Mouse (Mus musculus): ENCODE measurements around the gene Cdk10. TPM values are rescaled to one million over a fixed set of nuclear protein-coding genes. Genes with fewer than 3 reads are reported as not detected.
"Not testable (repeated sequence)": the region's sequence is repeated elsewhere in the genome, so short reads cannot be mapped to it uniquely, and the experiment has no call there.

Gene Cdk10
- total RNA-seq, 2 experiments from 2014 or later: 10.1 to 12.0 TPM

DNA sequence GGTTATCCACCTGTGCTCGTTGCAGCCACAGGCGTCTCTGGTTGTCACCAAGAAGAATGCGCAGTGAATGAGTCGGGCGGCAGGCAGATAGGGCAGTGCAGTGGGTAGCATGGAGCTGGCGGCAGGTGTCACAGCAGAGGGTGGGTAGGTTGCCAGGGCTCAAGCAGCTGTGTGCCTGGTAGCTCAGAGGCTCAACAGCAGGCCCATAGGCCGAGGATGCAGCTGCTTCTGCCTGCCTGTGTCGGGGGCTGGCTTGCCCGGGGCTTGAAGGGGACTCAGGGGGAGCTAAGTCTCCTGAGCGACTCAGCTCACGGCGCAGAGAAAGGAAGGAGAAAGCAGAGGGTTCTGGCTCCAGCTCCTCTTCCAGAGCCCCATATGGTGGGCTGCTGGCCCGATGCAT is 8.7 kb downstream of the Cdk10 start:
- no peak for DNase-seq

DNA sequence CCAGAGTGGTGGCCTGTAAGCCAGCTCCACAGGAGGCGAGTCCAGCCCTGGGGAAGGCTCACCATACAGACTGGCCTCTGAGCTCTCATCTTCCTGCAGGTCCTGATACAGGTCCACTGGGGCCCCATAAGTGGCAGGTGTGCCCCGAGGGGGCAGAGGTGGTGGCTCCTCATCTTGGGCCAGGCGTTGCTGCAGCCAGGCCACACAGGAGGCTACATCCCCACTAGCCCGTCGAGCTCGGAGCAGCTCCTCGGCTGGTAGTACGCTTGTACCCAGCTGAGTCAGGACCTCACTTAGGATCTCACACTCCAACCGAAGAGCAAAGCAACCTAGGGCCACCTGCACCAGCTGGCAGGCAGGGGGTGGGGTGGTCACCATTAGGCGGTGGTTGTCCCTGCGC is 9.1 kb downstream of the Cdk10 start:
- DNase-seq: no peak

DNA sequence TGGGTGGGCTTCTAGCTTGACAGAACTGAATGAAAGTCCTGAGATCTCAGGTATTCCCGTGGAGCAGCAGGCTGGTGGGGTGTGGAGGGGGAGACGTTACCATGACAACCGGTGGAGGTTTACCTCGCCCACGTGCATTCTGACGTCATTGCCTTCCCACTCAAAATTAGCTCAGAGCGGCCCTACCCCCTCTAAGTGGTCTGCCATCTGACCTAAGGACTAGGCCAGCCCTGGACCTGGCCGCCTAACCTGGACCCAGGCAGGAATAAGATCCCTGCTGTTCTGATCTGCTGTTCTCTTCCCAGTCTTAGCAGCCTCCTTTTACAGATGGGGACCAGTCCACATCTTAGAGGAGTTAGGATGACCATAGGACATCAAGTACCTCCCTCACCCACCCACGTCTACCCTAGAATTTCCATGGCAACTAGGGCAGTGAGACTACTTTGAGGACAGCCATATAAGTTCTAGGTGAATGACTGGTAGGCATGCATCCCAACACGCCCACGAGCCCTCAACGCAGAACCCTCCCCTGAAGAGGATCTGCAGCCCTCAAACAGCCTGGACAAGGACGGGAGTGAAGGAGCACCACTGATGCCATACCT is 10.4 kb downstream of the Cdk10 start:
- no peak for DNase-seq

GRCm38 (mm10) chr8:123235520-123236497 is 11.2 kb downstream of the Cdk10 start, which contains the start of gene Spata2l:
Gene Spata2l, minus strand, starts transcription at chr8:123236233.
- DNase-seq: peak; percentile 82

DNA sequence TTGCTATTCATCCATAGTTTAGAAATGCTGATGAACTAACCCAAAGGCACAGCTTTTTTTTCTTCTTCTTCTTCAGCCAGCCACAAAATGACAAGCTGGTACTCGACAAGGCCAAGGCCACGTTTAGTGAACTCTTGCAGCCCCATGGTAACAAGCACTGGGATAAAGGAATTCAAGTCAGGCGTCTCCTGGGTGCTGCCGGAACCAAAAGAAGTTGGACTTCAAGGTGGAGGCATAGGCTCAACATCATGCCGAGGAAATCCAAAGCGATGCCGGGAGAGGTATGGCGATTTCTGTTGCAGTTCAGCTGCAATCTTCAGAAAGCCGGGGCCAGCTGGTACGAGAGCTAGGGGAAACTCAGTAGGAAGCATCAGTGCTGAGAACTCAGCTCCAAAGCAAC is 14.8 kb downstream of the Cdk10 start:
- no peak for DNase-seq

DNA sequence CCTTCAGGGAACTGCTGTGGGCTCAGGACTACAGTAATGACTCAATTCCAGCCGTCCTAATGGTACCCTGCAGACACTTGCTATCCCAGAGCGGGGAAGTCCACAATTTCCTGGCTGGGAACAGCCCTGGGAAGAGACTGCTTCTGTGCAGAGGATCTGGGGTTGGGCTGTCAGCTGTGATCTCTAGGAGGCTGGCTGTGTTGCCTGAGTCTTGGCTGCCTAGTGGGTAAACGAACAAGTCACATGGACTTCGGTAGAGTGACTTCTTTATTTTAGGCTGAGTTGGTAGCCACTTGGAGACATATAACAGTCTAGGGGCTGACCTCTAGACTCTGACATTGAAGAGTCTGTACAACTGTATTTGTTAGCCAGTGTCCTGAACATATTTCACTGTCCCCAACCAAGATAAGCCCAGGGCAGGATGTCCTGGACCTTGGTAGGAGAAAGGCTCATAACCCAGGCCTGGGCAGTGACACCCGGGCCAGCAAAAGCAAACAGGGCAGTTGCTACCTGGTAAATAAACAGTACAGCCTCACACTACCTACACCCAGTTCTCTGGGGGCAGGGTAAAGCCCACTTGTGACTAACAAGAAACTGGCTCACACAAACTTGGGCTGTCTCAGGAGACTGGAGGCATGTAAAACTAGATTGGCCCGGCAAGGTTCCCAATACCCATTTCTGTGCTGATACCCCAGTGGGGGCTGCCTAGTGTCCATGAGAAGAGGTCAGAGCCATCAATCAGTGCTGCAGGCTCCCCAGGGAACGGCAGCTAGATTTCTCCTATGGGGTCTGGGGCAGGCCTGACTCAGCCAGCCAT is 17.7 kb downstream of the Cdk10 start:
- DNase-seq: no peak

DNA sequence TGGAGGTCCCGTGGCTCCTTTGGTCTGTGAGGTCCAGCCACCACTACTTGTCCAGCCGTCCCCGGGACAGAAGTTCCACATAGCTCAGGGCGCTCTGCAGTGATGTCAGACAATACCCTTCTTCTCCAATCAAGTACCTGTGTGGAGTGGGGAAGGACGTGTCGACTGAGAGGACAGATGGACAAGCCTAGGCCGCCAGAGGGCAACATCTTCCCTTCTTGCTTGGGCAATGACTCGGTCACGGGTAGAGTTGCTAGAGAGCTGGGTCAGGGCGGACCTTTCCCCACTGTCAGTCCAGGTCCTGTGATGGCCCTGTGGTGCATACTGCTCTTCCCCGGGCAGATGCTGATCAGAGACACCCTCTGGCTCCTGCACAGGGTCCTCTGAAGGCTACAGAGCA is 18.4 kb downstream of the Cdk10 start:
- no peak for DNase-seq

DNA sequence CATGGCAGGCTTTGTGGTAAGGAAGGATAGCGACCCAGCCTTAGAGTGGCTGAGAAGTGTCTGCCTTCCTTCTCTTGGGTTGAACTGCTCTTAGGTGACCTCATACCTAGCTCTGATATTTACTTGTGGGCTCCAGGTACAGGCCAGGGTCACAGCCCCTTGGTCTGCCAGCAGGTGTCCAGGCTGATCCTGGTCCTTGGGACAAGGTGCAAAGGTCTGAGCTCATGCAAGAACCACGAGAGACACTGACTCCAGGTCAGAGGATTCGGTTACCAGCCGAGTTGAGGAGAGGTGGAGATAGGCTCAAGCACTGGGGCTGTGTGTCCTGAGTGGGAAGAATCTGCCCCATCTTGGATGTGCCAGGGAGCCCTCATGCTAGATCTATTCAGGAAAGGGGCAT is 19.7 kb downstream of the Cdk10 start:
- DNase-seq: no peak

- DNase-seq: no peak
Measured at GRCm38 (mm10) chr8:123245543-123245942, 20.9 kb downstream of the Cdk10 start.

- DNase-seq: no peak
Measured at GRCm38 (mm10) chr8:123247748-123248147, 23.1 kb downstream of the Cdk10 start.

DNA sequence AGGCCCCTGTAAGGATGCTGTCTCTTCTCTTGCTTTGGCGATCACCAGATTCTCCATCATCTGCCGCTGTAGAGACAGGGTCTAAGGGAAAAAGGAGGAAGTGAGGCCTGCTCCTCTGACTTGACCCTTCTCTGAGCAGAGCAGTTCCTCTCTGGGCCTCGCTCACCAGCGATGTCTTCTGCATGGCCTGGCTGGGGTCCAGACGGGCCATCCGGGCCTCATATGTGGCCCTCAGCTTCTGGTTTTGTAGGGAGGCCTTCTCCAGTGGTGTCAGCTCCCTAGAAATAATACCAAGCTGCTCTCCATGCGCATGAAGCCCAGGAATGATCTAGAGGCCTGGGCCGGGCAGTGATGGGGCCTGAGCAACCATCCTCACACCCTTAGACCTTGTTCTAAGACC is 24.0 kb downstream of the Cdk10 start:
- peak; percentile 24 for DNase-seq

GRCm38 (mm10) chr8:123250940-123251339 is 26.3 kb downstream of the Cdk10 start:
- DNase-seq: no peak

DNA sequence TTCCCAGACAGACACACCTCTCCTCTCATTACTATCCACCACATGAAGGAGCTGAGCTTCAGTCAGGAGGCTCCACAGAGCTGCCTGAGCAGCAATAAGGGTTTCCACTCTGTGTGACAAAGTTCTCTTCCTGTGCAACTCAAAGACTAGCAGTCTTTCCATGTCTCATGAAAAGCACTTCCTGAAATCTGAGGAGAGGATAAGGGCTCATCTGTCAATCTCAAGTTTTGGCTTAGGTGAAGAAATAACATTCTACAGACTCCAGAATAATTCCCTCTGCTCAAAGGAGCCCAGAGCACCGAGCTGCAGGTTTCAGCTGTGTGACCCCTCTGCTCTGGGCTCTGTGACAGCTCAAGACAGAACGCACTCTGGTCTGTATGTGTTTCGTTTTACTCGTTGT is 28.3 kb downstream of the Cdk10 start:
- DNase-seq: no peak

GRCm38 (mm10) chr8:123253451-123254098 is 28.9 kb downstream of the Cdk10 start:
- no peak for DNase-seq

DNA sequence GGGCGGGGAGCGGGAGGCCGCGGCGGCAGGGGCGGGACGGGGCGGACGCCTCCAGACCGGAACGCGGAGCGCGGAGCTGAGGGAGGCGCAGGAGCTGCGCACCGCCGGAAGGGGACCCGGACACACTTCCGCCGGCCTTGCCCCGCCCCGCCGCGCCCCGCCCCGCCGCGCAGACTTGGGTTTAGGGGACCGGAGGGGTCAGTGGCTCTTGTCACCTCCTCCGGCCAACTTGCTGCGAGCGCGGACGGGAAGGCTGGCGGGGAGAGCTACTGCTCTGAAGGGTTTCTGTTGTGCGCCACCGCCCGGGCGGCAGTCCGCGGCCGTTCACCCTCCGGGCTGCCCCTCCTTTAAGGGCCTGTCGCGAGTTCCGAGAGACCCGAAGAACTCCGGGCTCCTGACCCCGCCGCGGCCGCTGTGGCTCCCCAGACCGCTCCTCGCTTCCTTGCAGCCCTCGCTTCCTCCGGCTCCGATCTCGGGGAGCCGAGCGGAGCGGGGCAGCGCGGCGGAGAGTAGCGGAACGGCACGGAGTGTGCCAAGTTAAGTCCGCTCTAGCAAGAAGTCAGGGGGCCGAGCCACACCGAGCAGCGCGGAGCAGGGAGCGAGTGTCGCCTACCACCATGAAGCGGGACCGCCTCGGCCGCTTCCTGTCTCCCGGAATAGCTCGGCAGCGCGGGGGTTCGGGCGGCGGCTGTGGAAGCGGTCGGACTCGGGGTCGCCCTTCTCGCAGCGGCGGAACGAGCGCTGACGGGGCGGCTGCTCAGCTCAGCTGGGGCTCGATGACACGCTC is 29.6 kb downstream of the Cdk10 start, which contains the start of the genes Zfp276 and Vps9d1:
Gene Zfp276 (plus strand): TSS at position 97 of the 787 bp plus-strand sequence.
Gene Vps9d1 (minus strand): TSS at position 250 of the 787 bp plus-strand sequence.
- peak; percentile 86 for DNase-seq

DNA sequence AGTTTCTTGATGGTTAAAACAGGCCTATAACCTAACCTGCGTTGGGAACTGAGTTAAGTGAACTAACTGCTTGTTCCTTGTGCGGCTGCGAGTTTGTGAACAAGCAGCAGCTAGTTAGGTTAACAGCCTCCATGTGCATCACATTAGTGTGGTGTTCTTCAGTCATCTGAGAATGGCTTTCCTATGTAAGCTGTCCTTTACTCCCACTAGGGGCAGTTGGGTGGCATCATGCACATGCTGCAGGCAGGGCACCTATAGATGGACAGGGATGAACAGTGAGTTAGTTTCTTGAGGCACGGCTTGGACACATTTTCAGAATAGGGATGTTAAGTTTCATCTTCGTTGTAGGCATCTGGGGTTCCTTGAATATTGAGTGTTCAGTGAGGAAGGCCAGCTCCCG is 30.5 kb downstream of the Cdk10 start:
- DNase-seq: no peak

DNA sequence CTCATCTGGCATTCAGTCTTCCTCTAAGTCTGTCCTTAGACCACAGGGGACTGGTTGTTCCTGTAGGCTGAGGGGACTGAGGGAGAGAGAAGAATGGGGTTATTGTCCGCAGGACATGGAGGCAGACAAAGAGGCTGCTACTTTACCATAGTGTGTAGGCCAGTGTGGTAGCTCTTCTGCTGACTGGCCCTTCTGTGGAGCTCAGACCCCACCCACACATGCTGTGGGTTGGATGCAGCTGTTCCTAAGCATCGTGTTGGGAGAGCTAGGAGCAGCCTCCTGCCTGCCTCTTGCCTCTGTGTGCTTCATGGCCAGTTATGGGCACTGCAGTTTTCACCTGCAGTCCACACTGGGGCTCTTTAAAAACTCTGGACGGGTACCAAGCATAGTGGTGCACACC is 32.5 kb downstream of the Cdk10 start:
- no peak for DNase-seq

DNA sequence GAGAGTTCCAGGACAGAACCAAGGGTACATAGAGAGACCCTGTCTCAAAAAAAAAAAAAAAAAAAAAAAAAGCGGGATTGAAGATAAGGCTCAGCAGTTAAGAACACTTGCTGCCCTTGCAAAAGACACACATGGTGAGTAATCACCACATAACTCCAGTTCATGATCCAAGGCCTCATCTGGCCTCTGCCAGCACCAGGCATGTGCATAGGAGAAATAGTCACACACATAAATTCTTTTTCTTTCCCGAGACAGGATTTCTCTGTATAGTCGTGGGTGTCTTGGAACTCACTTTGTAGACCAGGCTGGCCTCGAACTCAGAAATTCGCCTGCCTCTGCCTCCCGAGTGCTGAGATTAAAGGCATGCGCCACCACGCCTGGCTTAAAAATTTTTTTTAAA is 33.0 kb downstream of the Cdk10 start:
- DNase-seq: not testable (repeated sequence)

DNA sequence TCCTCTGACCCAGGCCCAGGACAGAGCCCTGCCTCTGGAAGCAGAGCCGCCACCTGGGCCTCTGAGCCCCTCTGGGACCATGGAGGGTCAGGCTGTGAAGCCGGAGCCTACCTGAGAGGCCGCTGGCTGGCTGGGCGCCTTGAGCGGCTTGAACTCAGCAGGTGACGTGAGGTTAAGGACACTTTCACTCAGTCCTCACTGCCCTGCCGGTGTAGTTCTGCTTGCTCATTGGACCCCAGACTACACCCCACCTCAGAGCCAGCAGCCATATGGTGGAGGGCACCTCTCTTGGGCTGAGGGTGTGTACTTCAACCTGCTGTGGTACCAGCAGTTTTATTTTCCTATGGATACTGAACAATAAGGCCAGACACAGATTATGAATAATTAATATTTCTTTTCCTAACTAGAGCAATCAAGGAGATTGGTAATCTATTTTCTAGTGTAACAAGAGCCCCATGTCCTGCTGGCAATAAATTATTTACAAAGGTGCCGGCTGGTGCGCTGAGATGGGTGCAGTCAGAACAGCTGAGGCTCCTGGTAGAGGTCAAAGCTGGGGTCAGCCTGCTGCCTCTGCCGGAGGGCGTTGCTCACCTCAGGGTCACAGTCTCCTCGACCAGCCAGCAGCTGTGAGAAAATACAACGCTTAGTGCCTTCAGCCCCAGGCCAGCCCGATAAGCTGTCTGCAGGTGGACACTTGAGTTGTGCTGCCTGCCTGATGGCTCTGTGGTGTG is 43.4 kb downstream of the Cdk10 start:
- DNase-seq: no peak

DNA sequence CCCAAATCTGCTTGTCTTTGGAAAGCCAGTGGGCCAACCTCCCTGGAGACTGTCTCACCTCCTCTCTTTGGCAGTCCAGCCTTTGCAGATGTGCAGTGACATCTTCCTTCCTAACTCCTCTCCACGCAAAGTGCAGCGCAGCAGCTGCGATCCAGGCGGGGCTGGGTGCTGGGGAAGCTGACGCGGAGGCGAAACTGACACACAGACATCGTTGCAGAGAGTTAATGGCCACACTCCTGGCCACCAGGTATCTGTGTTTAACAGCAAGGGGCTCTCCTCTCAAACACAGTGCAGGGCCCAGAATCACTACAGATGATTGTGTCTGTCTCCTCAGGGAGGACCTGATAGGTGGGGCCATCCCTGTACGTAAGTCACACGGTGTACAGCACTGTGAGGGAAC is 46.5 kb downstream of the Cdk10 start:
- DNase-seq: no peak
